Mouse (Mus musculus) CH12.LX (cell line): ENCODE data around the gene A730015C16Rik. TPM values are rescaled to one million over a fixed set of nuclear protein-coding genes. Genes with fewer than 3 reads are reported as not detected.

Source experiments
- DNase-seq: peaks from one replicate; pipeline ENCODE4 v3.0.0-alpha.2; 2013; ENCODE audit errors: extremely low read depth
- H3K27ac ChIP-seq: 2 replicates; pipeline ENCODE4 v1.5.1; 2012; ENCODE audit warnings: low read depth, mild to moderate bottlenecking, control low read depth, moderate library complexity; ENCODE audit not compliant: insufficient read depth
- H3K27me3 ChIP-seq: replicated peaks from 2 replicates; pipeline ENCODE3; 2012; ENCODE audit warnings: inconsistent platforms
- H3K36me3 ChIP-seq, 2 experiments: replicated peaks in 1 of 2; 2 replicates each; pipeline versions ENCODE3 to v1.6.1; 2012; ENCODE audit warnings: inconsistent platforms in 1 of 2, low read length in 1 of 2, mild to moderate bottlenecking in 1 of 2, mixed read lengths in 1 of 2, moderate library complexity in 1 of 2; ENCODE audit not compliant: control insufficient read depth in 1 of 2, insufficient read depth in 1 of 2
- H3K4me1 ChIP-seq, 2 experiments: 2 replicates each; pipeline ENCODE4 v1.6.1; 2012; ENCODE audit warnings: inconsistent platforms in 1 of 2, moderate library complexity in 1 of 2; ENCODE audit not compliant: insufficient read depth in 2 of 2, control insufficient read depth in 1 of 2
- H3K4me2 ChIP-seq: 2 replicates; pipeline ENCODE4 v1.6.1; 2012; ENCODE audit warnings: low read depth, mild to moderate bottlenecking, control low read depth; ENCODE audit not compliant: poor library complexity, insufficient read depth, severe bottlenecking
- H3K4me3 ChIP-seq, 3 experiments: fragments of 150-350 bp in 1 of 3; sonication (generic) in 1 of 3; replicated peaks in 1 of 3; 2 replicates each; pipeline versions ENCODE3 to v1.5.1; 2011 to 2012; ENCODE audit warnings: low read depth in 2 of 3, low read length in 2 of 3, mild to moderate bottlenecking in 2 of 3, moderate library complexity in 2 of 3, control low read depth in 1 of 3, improper control_type of control experiment in 1 of 3, inconsistent platforms in 1 of 3, mixed read lengths in 1 of 3; ENCODE audit not compliant: poor library complexity in 1 of 3
- H3K79me2 ChIP-seq: replicated peaks from 2 replicates; pipeline ENCODE4 v1.6.1; 2012; ENCODE audit warnings: mild to moderate bottlenecking, moderate library complexity; ENCODE audit not compliant: control insufficient read depth, poor library complexity, insufficient read depth, severe bottlenecking; ENCODE audit errors: extremely low read depth
- H3K9ac ChIP-seq: 2 replicates; pipeline ENCODE4 v1.6.1; 2012; ENCODE audit warnings: low read depth, mild to moderate bottlenecking, control low read depth, moderate library complexity; ENCODE audit not compliant: insufficient read depth
- H3K9me3 ChIP-seq: replicated peaks from 2 replicates; pipeline ENCODE3; 2012; ENCODE audit warnings: low read length, inconsistent platforms, mixed read lengths
- CHD1 ChIP-seq: IDR thresholded peaks from 2 replicates; pipeline ENCODE4 v1.6.1; 2012; ENCODE audit warnings: low read depth, low read length, improper control_type of control experiment, inconsistent platforms
- CTCF ChIP-seq, 2 experiments: IDR thresholded peaks in 1 of 2; conservative IDR thresholded peaks in 1 of 2; 2 replicates each; pipeline ENCODE4 v1.5.1; 2011 to 2012; ENCODE audit warnings: low read depth in 2 of 2, low read length in 2 of 2, improper control_type of control experiment in 1 of 2, inconsistent platforms in 1 of 2, mild to moderate bottlenecking in 1 of 2, moderate library complexity in 1 of 2
- ELF1 ChIP-seq: IDR thresholded peaks from 2 replicates; pipeline ENCODE4 v1.6.1; 2014; ENCODE audit warnings: low read depth, mild to moderate bottlenecking, inconsistent platforms, low read length, improper control_type of control experiment
- EP300 ChIP-seq: IDR thresholded peaks from 2 replicates; pipeline ENCODE4 v1.6.1; 2011; ENCODE audit warnings: low read length, improper control_type of control experiment
- ETS1 ChIP-seq: conservative IDR thresholded peaks from 2 replicates; pipeline ENCODE4 v1.6.1; 2012; ENCODE audit warnings: low read depth, mild to moderate bottlenecking, inconsistent platforms, low read length, improper control_type of control experiment, moderate library complexity
- JUND ChIP-seq: conservative IDR thresholded peaks from 2 replicates; pipeline ENCODE4 v1.6.1; 2011; ENCODE audit warnings: low read depth, low read length, improper control_type of control experiment
- MAFK ChIP-seq: IDR thresholded peaks from 2 replicates; pipeline ENCODE4 v1.6.1; 2011; ENCODE audit warnings: low read length, improper control_type of control experiment; ENCODE audit not compliant: insufficient replicate concordance
- MAX ChIP-seq: IDR thresholded peaks from 2 replicates; pipeline ENCODE4 v1.6.1; 2011; ENCODE audit warnings: low read length, improper control_type of control experiment
- MEF2A ChIP-seq: IDR thresholded peaks from 2 replicates; pipeline ENCODE4 v1.6.1; 2014; ENCODE audit warnings: low read depth, mild to moderate bottlenecking, inconsistent platforms, low read length, improper control_type of control experiment, borderline replicate concordance
- MXI1 ChIP-seq: IDR thresholded peaks from 2 replicates; pipeline ENCODE4 v1.6.1; 2011; ENCODE audit warnings: mild to moderate bottlenecking, low read depth, low read length, improper control_type of control experiment
- MYC ChIP-seq: IDR thresholded peaks from 2 replicates; pipeline ENCODE4 v1.6.1; 2011; ENCODE audit warnings: low read depth, mild to moderate bottlenecking, improper control_type of control experiment, low read length
- NELFE ChIP-seq: IDR thresholded peaks from 2 replicates; pipeline ENCODE4 v1.6.1; 2011; ENCODE audit warnings: low read depth, low read length, improper control_type of control experiment
- RAD21 ChIP-seq: IDR thresholded peaks from 2 replicates; pipeline ENCODE4 v1.6.1; 2011; ENCODE audit warnings: low read depth, mild to moderate bottlenecking, low read length, improper control_type of control experiment, moderate library complexity
- SIN3A ChIP-seq: IDR thresholded peaks from 2 replicates; pipeline ENCODE4 v1.6.1; 2012; ENCODE audit warnings: low read length, improper control_type of control experiment, inconsistent platforms
- TBP ChIP-seq: conservative IDR thresholded peaks from 2 replicates; pipeline ENCODE4 v1.6.1; 2011; ENCODE audit warnings: low read depth, low read length, improper control_type of control experiment
- TCF12 ChIP-seq: IDR thresholded peaks from 2 replicates; pipeline ENCODE4 v1.6.1; 2014; ENCODE audit warnings: low read depth, mild to moderate bottlenecking, inconsistent platforms, low read length, improper control_type of control experiment
- UBTF ChIP-seq: IDR thresholded peaks from 2 replicates; pipeline ENCODE4 v1.6.1; 2012; ENCODE audit warnings: low read depth, mild to moderate bottlenecking, inconsistent platforms, low read length, improper control_type of control experiment, moderate library complexity
- USF1 ChIP-seq: IDR thresholded peaks from 2 replicates; pipeline ENCODE4 v1.6.1; 2014; ENCODE audit warnings: low read depth, mild to moderate bottlenecking, inconsistent platforms, low read length, improper control_type of control experiment
- USF2 ChIP-seq: conservative IDR thresholded peaks from 2 replicates; pipeline ENCODE4 v1.6.1; 2011; ENCODE audit warnings: low read depth, low read length, improper control_type of control experiment
- ZKSCAN1 ChIP-seq: IDR thresholded peaks from 2 replicates; pipeline ENCODE4 v1.6.1; 2012; ENCODE audit warnings: low read depth, inconsistent platforms, low read length, improper control_type of control experiment, borderline replicate concordance
- dilution Hi-C: fragments of 300-500 bp; cut with MboI; formaldehyde crosslinking; loops from 2 replicates; pipeline ENCODE4 v1.14.3; 2020; ENCODE audit warnings: low sequenced_read_pairs; ENCODE audit not compliant: extremely low pct_unique_long_range_greater_than_20kb, extremely low pct_ligation_motif_present
- in situ Hi-C: fragments of 300-500 bp; cut with MboI; formaldehyde crosslinking; loops from 3 replicates; pipeline ENCODE4 v1.14.3; 2019; ENCODE audit warnings: low sequenced_read_pairs, low pct_ligation_motif_present, low pct_unique_long_range_greater_than_20kb, mixed read lengths
- polyA plus RNA-seq: library from polyadenylated mRNA; unstranded; fragments of >175 nt; gene quantifications from 2 replicates; pipeline ENCODE4 v1.2.1, GENCODE M21; 2012; ENCODE audit warnings: low read depth; ENCODE audit not compliant: insufficient read length
- total RNA-seq, 2 experiments: library from RNA; depleted of rRNA; stranded (reverse); fragments of 300-350 nt in 1 of 2; fragments of >200 nt in 1 of 2; gene quantifications; 2 replicates each; pipeline ENCODE4 v1.2.3; 2012 to 2014

The A730015C16Rik gene
- total and polyA plus RNA-seq, 3 experiments: 0.26 to 7.0 TPM; not detected in 1

DNA sequence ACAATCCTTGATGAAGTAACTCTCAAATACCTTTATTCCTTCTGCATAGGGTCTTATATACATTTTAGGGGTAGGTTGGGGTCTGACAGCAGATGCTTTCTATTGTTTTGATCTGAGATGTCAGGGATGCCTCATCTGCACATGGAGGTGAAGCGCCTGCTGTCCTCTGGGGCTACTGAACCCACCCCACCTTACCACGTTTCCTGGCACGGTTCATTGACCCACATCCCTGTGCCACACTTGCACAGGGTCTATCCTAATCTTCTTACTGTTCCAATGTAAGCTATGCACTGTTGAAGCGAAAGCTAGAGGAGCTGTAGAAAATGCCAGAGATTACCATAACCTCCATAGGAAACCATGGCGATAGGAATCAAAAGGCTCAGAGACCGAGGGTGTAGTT lies 36.9 kb downstream of the A730015C16Rik start:
- Histone ChIP-seq H3K79me2 (no peaks in the 10 kb centered on the region), H3K9me3 (no peaks in the 10 kb centered on the region), H3K27me3 (no peaks in the 10 kb centered on the region), H3K4me2 (no peak overlapping the region), H3K27ac (no peak overlapping the region), H3K36me3 (peaks cover 3 to 5% of the 10 kb centered on the region in 2 experiments), H3K4me1 (no peaks in the 10 kb centered on the region), H3K4me3 (no peak overlapping the region), H3K9ac (no peak overlapping the region)
- no peak for DNase-seq
- TF ChIP-seq MEF2A: no peak
- no peak for TF ChIP-seq MXI1
- no peak for TF ChIP-seq ZKSCAN1
- no peak for TF ChIP-seq NELFE
- no peak for TF ChIP-seq UBTF
- no peak for TF ChIP-seq CHD1
- no peak for TF ChIP-seq USF2
- no peak for TF ChIP-seq ETS1
- TF ChIP-seq SIN3A: no peak
- TF ChIP-seq RAD21: no peak
- TF ChIP-seq JUND: no peak
- in situ Hi-C loops: no loop called here
- dilution Hi-C loops: no loop called here

- no peak for TF ChIP-seq MYC
- no peak for TF ChIP-seq MAFK
- TF ChIP-seq USF2: no peak
- no peak for TF ChIP-seq CHD1
- TF ChIP-seq, all 38 proteins: peak for 0
- H3K27ac ChIP-seq: no peak overlapping the region
- peaks cover 3 to 5% of the 10 kb centered on the region in 2 experiments for H3K36me3 ChIP-seq
- H3K9ac ChIP-seq: no peak overlapping the region
- H3K27me3 ChIP-seq: no peaks in the 10 kb centered on the region
- no peak overlapping the region for H3K4me3 ChIP-seq
- H3K9me3 ChIP-seq: no peaks in the 10 kb centered on the region
- no peaks in the 10 kb centered on the region for H3K4me1 ChIP-seq
- H3K79me2 ChIP-seq: no peaks in the 10 kb centered on the region
- no peak overlapping the region for H3K4me2 ChIP-seq
- no peak for DNase-seq
- dilution Hi-C loops: no loop called here
- in situ Hi-C loops: no loop called here
Measured at GRCm38 (mm10) chr4:108811142-108811541, 37.3 kb downstream of the A730015C16Rik start.

- in situ Hi-C loops (no loop called here), dilution Hi-C loops (no loop called here)
- TF ChIP-seq EP300 (no peak), USF1 (no peak), TBP (no peak), MEF2A (no peak), UBTF (no peak), NELFE (no peak), CTCF (conservative IDR thresholded peaks at IDR 0.05 in 1 of 2, IDR thresholded peaks at IDR 0.05 in 1 of 2; ENCODE audit: low read depth in 2 of 2, low read length in 2 of 2) (no peak), CHD1 (no peak), ELF1 (no peak), SIN3A (no peak), MAX (no peak), USF2 (no peak), MYC (no peak), TCF12 (no peak)
- Histone ChIP-seq H3K79me2 (no peaks in the 10 kb centered on the region), H3K27ac (no peak overlapping the region), H3K4me3 (no peak overlapping the region), H3K36me3 (no peaks in the 10 kb centered on the region), H3K4me2 (no peak overlapping the region), H3K27me3 (peaks cover 2% of the 10 kb centered on the region), H3K9ac (no peak overlapping the region), H3K4me1 (no peaks in the 10 kb centered on the region), H3K9me3 (no peaks in the 10 kb centered on the region)
- no peak for DNase-seq
Measured at GRCm38 (mm10) chr4:108803535-108803934, 44.9 kb downstream of the A730015C16Rik start.
